Mouse (Mus musculus) liver, adult 2 months (tissue): ENCODE results near the gene Lmcd1. TPM values are rescaled to one million over a fixed set of nuclear protein-coding genes. Genes with fewer than 3 reads are reported as not detected.

Experiments used
- DNase-seq: peaks from one replicate; pipeline ENCODE4 v3.0.0-alpha.2; 2011; ENCODE audit warnings: low read depth, low spot score; ENCODE audit errors: extremely low read depth
- H3K27ac ChIP-seq: fragments of 200-500 bp; replicated peaks from 2 replicates; pipeline ENCODE4 v1.5.1; 2012; ENCODE audit warnings: low read depth, mild to moderate bottlenecking, control low read depth, inconsistent platforms, low read length; ENCODE audit not compliant: insufficient read depth
- H3K27me3 ChIP-seq: fragments of 200-500 bp; 2 replicates; pipeline ENCODE4 v1.6.1; 2012; ENCODE audit warnings: mild to moderate bottlenecking, moderate library complexity, low read length, inconsistent platforms; ENCODE audit not compliant: control insufficient read depth, insufficient read depth
- H3K36me3 ChIP-seq: fragments of 200-500 bp; 2 replicates; pipeline ENCODE4 v1.6.1; 2012; ENCODE audit warnings: low read length, inconsistent platforms; ENCODE audit not compliant: control insufficient read depth, insufficient read depth
- H3K4me1 ChIP-seq: fragments of 200-500 bp; 2 replicates; pipeline ENCODE4 v1.6.1; 2011; ENCODE audit warnings: low read length; ENCODE audit not compliant: control insufficient read depth, insufficient read depth
- H3K4me3 ChIP-seq: fragments of 200-500 bp; 2 replicates; pipeline ENCODE4 v1.5.1; 2011; ENCODE audit warnings: low read depth, mild to moderate bottlenecking, control low read depth, low read length, moderate library complexity; ENCODE audit not compliant: insufficient read depth
- H3K79me2 ChIP-seq: fragments of 200-500 bp; 2 replicates; pipeline ENCODE4 v1.6.1; 2012; ENCODE audit warnings: inconsistent platforms, mild to moderate bottlenecking, low read length, moderate library complexity; ENCODE audit not compliant: control insufficient read depth, insufficient read depth
- H3K9ac ChIP-seq: fragments of 200-500 bp; 2 replicates; pipeline ENCODE4 v1.6.1; 2012; ENCODE audit warnings: low read depth, mild to moderate bottlenecking, control low read depth, inconsistent platforms, low read length
- CTCF ChIP-seq: fragments of 200-500 bp; IDR thresholded peaks from 2 replicates; pipeline ENCODE4 v1.5.1; 2011; ENCODE audit warnings: low read depth, low read length, control low read depth
- POLR2A ChIP-seq: fragments of 200-500 bp; IDR thresholded peaks from 2 replicates; pipeline ENCODE4 v1.6.1; 2011; ENCODE audit warnings: low read length, control low read depth; ENCODE audit not compliant: insufficient read depth; ENCODE audit errors: extremely low read depth
- WGBS: fragments of 180-500 bp; shearing (Covaris S2); methylation state at CpG from one replicate; pipeline ENCODE4 v1.1.7; 2018; 5-methylcytosine and 5-hydroxymethylcytosine counted together
- polyA plus RNA-seq: library from polyadenylated mRNA; depleted of rRNA; stranded (reverse); fragments of >200 nt; gene quantifications from 2 replicates; pipeline ENCODE4 v1.2.3, GENCODE M21; 2012
- total RNA-seq: library from RNA; depleted of rRNA; stranded (reverse); fragments of >200 nt; gene quantifications from 2 replicates; pipeline ENCODE4 v1.2.3, GENCODE M21; 2014

The Lmcd1 gene
- total and polyA plus RNA-seq, 2 experiments: 0.28 to 0.33 TPM

DNA sequence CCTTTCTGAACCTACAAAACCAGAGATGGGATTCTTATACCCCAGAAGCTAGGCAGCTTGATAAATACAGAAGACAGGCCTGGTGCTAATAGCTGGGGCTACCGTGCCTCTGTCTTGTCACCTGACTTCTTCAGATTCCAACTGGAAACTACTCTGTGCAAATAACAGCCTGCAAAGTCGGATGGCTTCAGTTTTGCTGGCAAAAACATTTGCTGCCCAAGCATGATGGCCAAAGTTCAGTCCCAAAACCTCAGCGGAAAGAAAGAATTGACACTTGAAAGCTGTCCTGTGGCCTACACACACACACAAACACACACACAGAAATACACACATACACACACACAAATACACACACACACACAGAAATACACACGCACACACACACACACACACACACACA is 65.5 kb downstream of the Lmcd1 start:
- no peaks in the 10 kb centered on the region for H3K79me2 ChIP-seq
- H3K4me1 ChIP-seq: peaks cover 3% of the 10 kb centered on the region; the same call in 1 of the 2 replicates
- DNase-seq: peak; percentile 74
- H3K27me3 ChIP-seq: no peaks in the 10 kb centered on the region
- no peaks in the 10 kb centered on the region for H3K36me3 ChIP-seq
- no peak for TF ChIP-seq POLR2A
- TF ChIP-seq CTCF: no peak
- H3K9ac ChIP-seq: no peak overlapping the region
- no peak overlapping the region for H3K4me3 ChIP-seq
- H3K27ac ChIP-seq: no peak overlapping the region
- WGBS: 41% methylated on average over 4 of the region's 4 CpGs

- no peak overlapping the region for H3K4me3 ChIP-seq
- H3K27me3 ChIP-seq: no peaks in the 10 kb centered on the region
- H3K36me3 ChIP-seq: no peaks in the 10 kb centered on the region
- no peaks in the 10 kb centered on the region for H3K4me1 ChIP-seq
- no peak overlapping the region for H3K27ac ChIP-seq
- DNase-seq: no peak
- 88% methylated on average over 4 of the region's 4 CpGs for WGBS
- no peak overlapping the region for H3K9ac ChIP-seq
- no peak for TF ChIP-seq CTCF
- no peak for TF ChIP-seq POLR2A
- H3K79me2 ChIP-seq: no peaks in the 10 kb centered on the region
These were observed 76.9 kb downstream of the Lmcd1 start for GRCm38 (mm10) chr6:112350452-112350851.

DNA sequence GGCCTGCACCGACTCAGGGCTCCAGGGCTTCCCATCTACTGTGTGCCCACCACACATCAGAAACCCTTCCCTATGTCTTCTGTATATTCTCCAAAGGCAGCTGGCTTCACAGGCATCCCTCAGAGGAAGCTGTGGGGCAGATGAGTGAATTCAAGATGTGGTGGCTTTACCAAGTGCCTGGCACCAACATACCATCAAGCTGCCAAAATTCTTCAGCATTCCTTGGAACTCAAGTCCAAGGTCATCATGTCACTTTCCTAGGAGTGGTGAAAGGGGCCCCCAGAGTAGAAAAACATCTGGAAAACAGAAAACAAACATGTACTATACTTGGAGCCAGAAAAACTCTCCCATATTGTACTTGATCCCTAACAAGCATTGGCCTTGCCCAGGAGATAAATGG is 85.8 kb downstream of the Lmcd1 start:
- no peak for TF ChIP-seq POLR2A
- no peak for TF ChIP-seq CTCF
- Histone ChIP-seq H3K9ac (no peak overlapping the region), H3K27me3 (no peaks in the 10 kb centered on the region), H3K27ac (no peak overlapping the region), H3K4me3 (no peak overlapping the region), H3K4me1 (no peaks in the 10 kb centered on the region), H3K79me2 (no peaks in the 10 kb centered on the region), H3K36me3 (no peaks in the 10 kb centered on the region)
- no peak for DNase-seq
- WGBS: 97% methylated on average over 1 of the region's 1 CpGs

GRCm38 (mm10) chr6:112360676-112361075 is 87.1 kb downstream of the Lmcd1 start:
- H3K79me2 ChIP-seq: no peaks in the 10 kb centered on the region
- 88% methylated on average over 8 of the region's 8 CpGs for WGBS
- no peaks in the 10 kb centered on the region for H3K27me3 ChIP-seq
- TF ChIP-seq CTCF (no peak), POLR2A (no peak)
- no peak overlapping the region for H3K4me3 ChIP-seq
- H3K36me3 ChIP-seq: no peaks in the 10 kb centered on the region
- no peak overlapping the region for H3K27ac ChIP-seq
- DNase-seq: no peak
- H3K9ac ChIP-seq: no peak overlapping the region
- H3K4me1 ChIP-seq: no peaks in the 10 kb centered on the region

GRCm38 (mm10) chr6:112362349-112362958 is 88.9 kb downstream of the Lmcd1 start:
- 27% methylated on average over 6 of the region's 6 CpGs for WGBS
- no peak overlapping the region for H3K4me3 ChIP-seq
- H3K79me2 ChIP-seq: no peaks in the 10 kb centered on the region
- no peaks in the 10 kb centered on the region for H3K36me3 ChIP-seq
- H3K4me1 ChIP-seq: no peaks in the 10 kb centered on the region
- no peak overlapping the region for H3K27ac ChIP-seq
- TF ChIP-seq POLR2A: no peak
- TF ChIP-seq CTCF: peak; percentile 88
- H3K9ac ChIP-seq: no peak overlapping the region
- H3K27me3 ChIP-seq: no peaks in the 10 kb centered on the region
- DNase-seq: peak; percentile 60

DNA sequence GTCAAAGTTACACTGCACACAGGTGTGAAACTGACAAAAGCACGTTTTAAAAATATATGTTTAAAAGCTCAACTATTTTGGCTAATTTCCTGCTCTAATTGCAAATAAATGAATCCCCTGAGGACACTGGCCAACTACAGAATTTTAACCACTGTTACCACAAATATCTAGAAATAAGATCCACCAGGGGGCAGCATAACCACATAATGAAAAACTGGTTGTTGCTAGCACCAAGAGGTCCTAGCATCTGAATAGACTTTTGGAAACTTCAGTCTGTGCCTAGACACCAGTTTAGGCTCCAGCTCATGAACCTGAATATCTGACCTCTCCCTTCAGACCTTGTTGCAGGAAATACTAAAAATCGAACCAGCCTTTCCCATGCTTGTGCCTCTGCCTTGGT is 91.0 kb downstream of the Lmcd1 start:
- Histone ChIP-seq H3K27ac (no peak overlapping the region), H3K79me2 (no peaks in the 10 kb centered on the region), H3K27me3 (no peaks in the 10 kb centered on the region), H3K4me1 (no peaks in the 10 kb centered on the region), H3K9ac (no peak overlapping the region), H3K36me3 (no peaks in the 10 kb centered on the region), H3K4me3 (no peak overlapping the region)
- 43% methylated on average over 2 of the region's 2 CpGs for WGBS
- TF ChIP-seq CTCF: peak; percentile 22; the same call in 1 of the 2 replicates
- no peak for TF ChIP-seq POLR2A
- peak; percentile 27 for DNase-seq
